Mouse (Mus musculus): Measurements from ENCODE around the gene Slc4a1. TPM values are rescaled to one million over a fixed set of nuclear protein-coding genes. Genes with fewer than 3 reads are reported as not detected.
"Not testable (repeated sequence)": the region's sequence is repeated elsewhere in the genome, so short reads cannot be mapped to it uniquely, and the experiment has no call there.

The Slc4a1 gene
- 12.8 and 20.2 TPM in 2 replicates for polyA plus RNA-seq (2015; fragmentation: Nextera tagmentation; extraction: Ambion mirVana)

DNA sequence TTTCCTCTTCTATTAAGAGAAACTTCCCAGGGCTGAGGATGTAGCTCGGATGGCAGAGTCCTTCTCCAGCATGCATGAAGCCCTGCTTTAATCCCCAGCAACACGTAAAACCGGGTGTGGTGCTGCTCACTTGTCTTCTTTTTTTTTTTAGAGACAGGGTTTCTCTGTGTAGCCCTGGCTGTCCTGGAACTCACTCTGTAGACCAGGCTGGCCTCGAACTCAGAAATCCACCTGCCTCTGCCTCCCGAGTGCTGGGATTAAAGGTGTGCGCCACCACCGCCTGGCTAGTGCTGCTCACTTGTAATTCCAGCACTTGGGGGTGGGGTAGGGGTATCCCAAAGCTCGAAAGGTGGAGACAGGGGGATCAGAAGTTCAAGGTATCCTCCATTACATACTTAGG lies at the start of gene Slc4a1:
Gene Slc4a1 (minus strand): TSS at position 101 of the 400 bp plus-strand sequence.
- H3K9ac ChIP-seq; ATAC-seq (replicated peaks; ENCODE audit: low FRiP score); H3K4me1 ChIP-seq; H3K4me3 ChIP-seq (replicated peaks); H3K4me2 ChIP-seq; H3K27ac ChIP-seq; H3K36me3 ChIP-seq; H3K9me3 ChIP-seq (replicated peaks); H3K27me3 ChIP-seq: not testable (repeated sequence)
- 87% methylated on average over 8 of the region's 8 CpGs for WGBS

DNA sequence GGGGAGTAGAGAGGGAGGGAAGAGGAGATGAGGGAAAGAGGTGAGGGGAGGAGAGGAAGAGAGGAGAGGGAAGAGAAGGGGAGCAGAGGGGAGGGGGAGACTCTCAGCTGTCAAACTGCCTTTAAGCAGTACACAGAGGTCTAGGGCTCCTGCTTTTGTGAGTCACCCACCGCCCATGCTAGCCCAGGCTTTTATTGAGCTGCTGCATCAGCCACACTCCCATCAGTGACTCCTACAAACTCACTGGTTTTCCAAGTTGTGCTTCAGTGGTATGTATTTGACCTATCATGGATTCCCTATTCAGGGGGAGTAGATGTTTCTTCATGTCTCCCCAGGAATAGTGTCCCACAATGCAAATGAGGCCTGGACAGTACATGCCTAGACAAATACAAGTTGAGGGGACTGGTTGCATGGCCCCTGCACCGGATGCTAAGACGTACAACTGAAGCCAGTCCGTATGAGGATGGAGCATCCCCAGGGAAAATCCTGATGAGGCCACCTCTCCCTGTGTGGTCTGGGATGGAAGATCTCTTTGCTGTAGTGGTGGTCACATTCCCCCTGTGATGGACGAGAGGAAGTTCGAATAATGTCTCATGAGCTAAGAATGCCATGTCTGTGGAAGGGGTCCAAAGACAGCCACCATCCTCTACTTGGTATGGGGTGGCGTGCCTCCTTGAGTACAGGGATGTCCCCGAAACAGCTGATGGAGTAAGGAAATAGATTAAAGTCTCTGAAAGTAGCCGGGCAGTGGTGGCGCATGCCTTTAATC lies 49.2 kb upstream of the Slc4a1 start:
- no peak for ATAC-seq (replicated peaks; ENCODE audit: low FRiP score)
- no peak overlapping the region for H3K27ac ChIP-seq
- peaks cover 10% of the 10 kb centered on the region for H3K4me1 ChIP-seq
- H3K27me3 ChIP-seq, result no peaks in the 10 kb centered on the region
- no peaks in the 10 kb centered on the region for H3K36me3 ChIP-seq
- no peak overlapping the region for H3K9ac ChIP-seq
- no peak overlapping the region for H3K4me2 ChIP-seq
- no peaks in the 10 kb centered on the region for H3K9me3 ChIP-seq (replicated peaks)
- no peak overlapping the region for H3K4me3 ChIP-seq (replicated peaks)
- WGBS, result 72% methylated on average over 10 of the region's 10 CpGs

DNA sequence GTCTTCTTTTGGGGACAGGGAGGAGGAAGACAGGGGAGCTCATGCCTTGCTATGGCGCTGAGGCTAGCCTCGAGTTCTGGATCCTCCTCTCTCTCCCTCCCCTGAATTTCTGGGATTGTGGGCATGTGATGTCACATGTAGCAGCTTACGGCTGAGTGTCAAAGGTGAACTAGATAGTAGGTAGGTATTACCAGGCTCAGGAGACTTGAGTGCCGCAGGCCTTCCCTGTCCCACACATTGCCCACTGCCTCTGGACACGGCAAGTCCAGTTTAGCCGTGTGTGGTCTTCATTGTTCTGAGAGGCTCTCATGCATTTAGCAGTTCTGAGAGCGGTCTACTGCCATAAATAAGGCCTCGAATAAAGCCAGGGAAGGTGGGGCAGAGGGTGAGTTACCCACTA lies 47.1 kb upstream of the Slc4a1 start:
- Histone ChIP-seq H3K9me3 (replicated peaks) (no peaks in the 10 kb centered on the region), H3K4me3 (replicated peaks) (no peak overlapping the region), H3K4me2 (no peak overlapping the region), H3K36me3 (no peaks in the 10 kb centered on the region), H3K4me1 (peaks cover 25% of the 10 kb centered on the region), H3K27ac (no peak overlapping the region), H3K27me3 (no peaks in the 10 kb centered on the region), H3K9ac (no peak overlapping the region)
- ATAC-seq (replicated peaks; ENCODE audit: low FRiP score), result no peak
- WGBS, result 75% methylated on average over 8 of the region's 8 CpGs

DNA sequence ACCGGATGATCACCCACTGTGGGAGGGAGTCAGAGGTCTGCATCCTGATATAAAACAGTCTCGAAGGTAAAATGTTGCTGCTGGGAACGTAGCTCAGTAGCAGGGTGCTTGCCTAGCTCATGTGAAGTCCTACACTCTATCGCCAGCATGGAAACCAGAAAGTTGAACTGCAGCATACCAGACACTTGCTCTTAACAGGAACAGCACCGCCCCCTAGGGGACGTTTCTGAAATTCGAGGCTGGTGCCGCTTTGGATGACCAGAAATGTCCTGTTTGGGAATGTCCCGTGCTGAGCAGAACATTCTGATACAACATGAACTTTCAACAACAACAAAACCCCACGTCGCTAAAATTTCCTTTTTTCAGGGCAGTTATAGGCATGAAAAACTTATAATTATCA lies 45.7 kb upstream of the Slc4a1 start:
- 5% methylated on average over 11 of the region's 11 CpGs for WGBS
- H3K36me3 ChIP-seq, result no peaks in the 10 kb centered on the region

DNA sequence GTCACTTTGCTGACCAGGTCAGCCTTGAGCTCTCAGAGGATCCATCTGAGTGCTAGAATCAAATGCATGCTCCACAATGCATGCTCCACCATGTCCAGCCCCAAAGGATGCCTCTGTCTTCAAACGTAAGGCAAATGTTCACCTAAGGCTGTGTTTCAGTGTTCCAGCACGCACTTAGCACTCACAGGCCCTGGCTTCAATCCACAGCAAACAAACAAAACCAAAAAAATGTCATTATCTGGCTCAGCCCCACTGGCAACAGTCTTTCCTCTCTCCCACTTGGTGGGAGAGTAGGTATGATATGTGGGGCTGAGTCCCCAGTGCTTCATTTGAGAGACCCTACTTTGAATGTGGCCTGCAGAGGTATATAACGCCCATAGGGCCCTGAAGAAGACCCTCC lies 45.1 kb upstream of the Slc4a1 start:
- H3K36me3 ChIP-seq, result no peaks in the 10 kb centered on the region
- H3K4me2 ChIP-seq, result no peak overlapping the region
- 67% methylated on average over 3 of the region's 3 CpGs for WGBS
- ATAC-seq (replicated peaks; ENCODE audit: low FRiP score), result no peak
- H3K9ac ChIP-seq, result peak overlapping the region; percentile 31; the same call in 1 of the 2 replicates
- H3K4me3 ChIP-seq (replicated peaks), result no peak overlapping the region
- H3K4me1 ChIP-seq, result peaks cover 37% of the 10 kb centered on the region
- H3K27ac ChIP-seq, result 0 out of 2 replicates have a peak overlapping the region, but pooled peaks have one; percentile 48
- no peaks in the 10 kb centered on the region for H3K9me3 ChIP-seq (replicated peaks)
- H3K27me3 ChIP-seq, result no peaks in the 10 kb centered on the region

More for the DNA sequence above, 45.7 kb upstream of the Slc4a1 start:
- ATAC-seq (replicated peaks; ENCODE audit: low FRiP score), result no peak
- Histone ChIP-seq H3K9me3 (replicated peaks) (no peaks in the 10 kb centered on the region), H3K4me3 (replicated peaks) (no peak overlapping the region), H3K27me3 (no peaks in the 10 kb centered on the region), H3K4me1 (peaks cover 30% of the 10 kb centered on the region), H3K27ac (peak overlapping the region; percentile 48; the same call in 1 of the 2 replicates), H3K9ac (0 out of 2 replicates have a peak overlapping the region, but pooled peaks have one; percentile 31), H3K4me2 (peak overlapping the region; percentile 28; the same call in 1 of the 2 replicates)

DNA sequence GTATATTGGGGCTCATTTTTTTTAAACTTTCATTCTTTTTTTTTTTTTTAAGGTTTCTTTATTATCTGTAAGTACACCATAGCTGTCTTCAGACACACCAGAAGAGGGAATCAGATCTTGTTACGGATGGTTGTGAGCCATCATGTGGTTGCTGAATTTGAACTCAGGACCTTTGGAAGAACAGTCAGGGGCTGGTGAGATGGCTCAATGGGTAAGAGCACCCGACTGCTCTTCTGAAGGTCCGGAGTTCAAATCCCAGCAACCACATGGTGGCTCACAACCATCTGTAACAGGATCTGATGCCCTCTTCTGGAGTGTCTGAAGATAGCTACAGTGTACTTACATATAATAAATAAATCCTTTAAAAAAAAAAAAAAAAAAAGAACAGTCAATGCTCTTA lies 44.3 kb upstream of the Slc4a1 start:
- WGBS, result 98% methylated on average over 3 of the region's 3 CpGs
- not testable (repeated sequence) for H3K9ac ChIP-seq; H3K9me3 ChIP-seq (replicated peaks); H3K27me3 ChIP-seq; H3K36me3 ChIP-seq; H3K4me3 ChIP-seq (replicated peaks); H3K27ac ChIP-seq; ATAC-seq (replicated peaks; ENCODE audit: low FRiP score); H3K4me2 ChIP-seq
- H3K4me1 ChIP-seq, result peaks cover 44% of the 10 kb centered on the region

DNA sequence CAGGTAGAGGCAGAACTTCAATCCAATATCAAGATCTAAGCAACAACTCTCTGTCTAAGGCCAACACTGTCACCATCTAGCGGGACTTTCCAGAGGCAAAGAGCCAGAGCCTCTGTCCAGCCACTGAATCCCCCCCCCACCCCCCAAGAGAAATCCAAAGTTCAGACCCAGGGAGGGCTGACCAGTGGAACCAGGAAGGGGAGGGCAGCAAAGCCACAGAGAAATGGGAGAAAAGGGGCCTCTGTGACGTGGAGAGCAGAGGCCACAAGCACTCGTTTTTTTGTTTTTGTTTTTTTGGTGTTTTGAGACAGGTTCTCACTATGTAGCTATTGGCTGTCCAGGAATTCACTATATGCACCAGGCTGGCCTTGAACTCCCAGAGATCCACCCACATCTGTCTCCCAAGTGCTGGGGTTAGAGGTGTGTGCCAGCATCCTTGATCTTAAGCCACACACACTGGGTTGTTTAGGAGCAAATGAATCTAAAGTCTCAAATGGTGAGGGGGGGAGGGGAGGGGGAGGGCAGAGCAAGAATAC lies 43.9 kb upstream of the Slc4a1 start:
- H3K4me2 ChIP-seq, result no peak overlapping the region
- H3K36me3 ChIP-seq, result peaks cover 2% of the 10 kb centered on the region; the same call in 1 of the 2 replicates
- no peak for ATAC-seq (replicated peaks; ENCODE audit: low FRiP score)
- no peaks in the 10 kb centered on the region for H3K27me3 ChIP-seq
- no peaks in the 10 kb centered on the region for H3K9me3 ChIP-seq (replicated peaks)
- 82% methylated on average over 3 of the region's 3 CpGs for WGBS
- peak overlapping the region; percentile 95 for H3K27ac ChIP-seq
- peaks cover 49% of the 10 kb centered on the region for H3K4me1 ChIP-seq
- H3K4me3 ChIP-seq (replicated peaks), result no peak overlapping the region
- H3K9ac ChIP-seq, result no peak overlapping the region

DNA sequence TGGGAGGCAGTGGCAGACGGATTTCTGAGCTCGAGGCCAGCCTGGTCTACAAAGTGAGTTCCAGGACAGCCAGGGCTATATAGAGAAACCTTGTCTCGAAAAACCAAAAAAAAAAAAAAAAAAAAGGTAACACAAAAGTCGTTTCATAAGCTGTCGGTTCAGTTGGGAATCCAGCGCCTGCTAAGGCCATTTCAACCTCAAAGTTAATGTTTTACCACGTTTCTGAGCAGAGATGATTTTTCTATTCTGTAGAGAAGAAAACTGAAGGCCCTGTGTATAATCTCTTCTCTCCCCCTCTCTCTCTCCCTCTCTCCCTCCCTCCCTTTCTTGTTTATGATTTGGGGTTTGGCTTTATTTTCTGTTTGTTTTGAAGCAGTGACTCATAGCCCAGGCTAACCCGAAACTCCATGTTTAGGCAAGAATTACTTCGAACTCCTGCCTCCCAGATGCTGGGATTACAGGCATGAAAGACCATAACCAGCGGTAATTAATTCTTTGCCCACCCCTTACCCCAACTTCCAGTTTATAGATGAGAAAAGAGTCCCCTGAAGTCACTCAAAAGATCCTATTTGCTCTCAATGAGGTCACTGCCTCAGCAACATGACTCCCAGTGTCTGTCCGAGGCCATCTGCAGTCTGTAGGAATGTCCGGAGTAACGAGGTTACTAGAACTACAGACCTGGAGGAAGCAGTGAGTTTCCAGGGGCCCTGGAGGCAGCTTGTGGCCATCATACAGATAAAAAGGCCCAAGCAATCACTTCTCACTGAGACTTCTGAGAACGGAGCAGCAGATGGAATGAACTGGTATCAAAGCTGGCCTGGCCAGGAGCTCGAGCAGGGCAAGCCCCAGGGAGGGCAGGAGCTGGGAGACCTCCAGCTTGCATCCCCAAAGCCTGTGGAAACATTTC lies 43.1 kb upstream of the Slc4a1 start:
- no peaks in the 10 kb centered on the region for H3K9me3 ChIP-seq (replicated peaks)
- WGBS, result 35% methylated on average over 15 of the region's 15 CpGs
- no peaks in the 10 kb centered on the region for H3K27me3 ChIP-seq
- H3K9ac ChIP-seq, result peak overlapping the region; percentile 42; the same call in 1 of the 2 replicates
- peak overlapping the region; percentile 80 for H3K4me3 ChIP-seq (replicated peaks)
- H3K4me2 ChIP-seq, result peak overlapping the region; percentile 80
- peak overlapping the region; percentile 95 for H3K27ac ChIP-seq
- peaks cover 10% of the 10 kb centered on the region for H3K36me3 ChIP-seq
- peaks cover 54% of the 10 kb centered on the region for H3K4me1 ChIP-seq
- 0 out of 2 replicates have a peak, but pooled peaks have one; percentile 0 for ATAC-seq (replicated peaks; ENCODE audit: low FRiP score)

DNA sequence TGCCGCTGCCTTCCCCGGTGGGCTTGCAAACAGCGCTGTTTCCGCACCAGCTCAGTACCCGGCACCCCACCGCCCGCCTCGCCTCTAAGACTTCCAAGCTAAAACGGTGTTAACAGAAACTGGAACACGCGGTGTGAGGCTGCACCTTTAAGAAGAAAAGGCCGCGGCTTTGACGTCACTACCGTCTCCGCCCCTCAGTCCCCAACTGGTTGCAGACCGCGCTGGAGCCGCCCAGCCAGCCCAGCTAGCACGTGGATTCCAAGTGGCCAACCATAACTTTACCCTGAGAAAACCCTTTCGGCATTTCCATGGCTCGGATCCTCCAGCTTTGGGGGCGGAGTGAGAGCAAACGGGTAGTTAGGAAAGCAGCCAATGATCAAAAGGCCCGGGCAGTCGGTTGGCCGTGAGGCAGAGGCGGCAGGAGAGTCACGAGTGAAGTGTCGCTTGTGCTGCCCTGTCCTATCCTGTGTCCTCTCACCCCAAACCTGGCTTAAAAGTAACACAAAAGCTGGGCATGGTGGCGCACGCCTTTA lies 42.4 kb upstream of the Slc4a1 start:
- ATAC-seq (replicated peaks; ENCODE audit: low FRiP score), result peak; percentile 92
- H3K4me1 ChIP-seq, result peaks cover 55% of the 10 kb centered on the region
- peak overlapping the region; percentile 80 for H3K4me3 ChIP-seq (replicated peaks)
- no peaks in the 10 kb centered on the region for H3K9me3 ChIP-seq (replicated peaks)
- peak overlapping the region; percentile 89 for H3K9ac ChIP-seq
- under 1% methylated on average over 32 of the region's 32 CpGs for WGBS
- H3K36me3 ChIP-seq, result peaks cover 17% of the 10 kb centered on the region
- peak overlapping the region; percentile 80 for H3K4me2 ChIP-seq
- no peaks in the 10 kb centered on the region for H3K27me3 ChIP-seq
- H3K27ac ChIP-seq, result peak overlapping the region; percentile 95

DNA sequence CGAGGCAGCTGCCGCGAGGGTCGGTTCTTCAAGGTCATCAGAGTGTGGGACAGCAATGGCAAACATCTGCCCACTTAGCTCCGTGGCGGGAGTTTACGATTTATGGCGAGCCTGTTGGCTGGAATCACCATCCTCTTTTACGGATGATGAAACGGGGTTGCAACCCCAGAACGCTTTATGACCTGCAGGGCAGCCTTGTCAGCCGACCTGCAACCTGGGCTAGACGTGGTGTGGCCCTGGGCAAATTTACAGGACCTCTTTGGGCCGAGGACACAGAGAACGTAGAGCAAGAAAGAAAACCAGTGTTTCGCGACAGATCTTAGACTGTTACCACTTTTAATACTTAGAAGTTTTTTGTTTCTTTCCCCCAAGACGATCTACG lies 41.8 kb upstream of the Slc4a1 start, which contains the start of gene Slc25a39:
Gene Slc25a39 (minus strand): TSS at position 113 of the 382 bp plus-strand sequence.
- WGBS, result under 1% methylated on average over 19 of the region's 19 CpGs
- Histone ChIP-seq H3K4me1 (peaks cover 55% of the 10 kb centered on the region), H3K4me3 (replicated peaks) (peak within 1 kb of the TSS; percentile 80), H3K36me3 (peaks cover 23% of the 10 kb centered on the region), H3K27ac (peak within 1 kb of the TSS; percentile 95), H3K9me3 (replicated peaks) (no peaks in the 10 kb centered on the region), H3K27me3 (no peaks in the 10 kb centered on the region), H3K9ac (peak within 1 kb of the TSS; percentile 89), H3K4me2 (peak within 1 kb of the TSS; percentile 80)
- peak; percentile 7; the same call in 1 of the 2 replicates for ATAC-seq (replicated peaks; ENCODE audit: low FRiP score)
